Mouse (Mus musculus) forebrain, postnatal 0 days (tissue): ENCODE measurements around the gene Tbc1d16. TPM values are rescaled to one million over a fixed set of nuclear protein-coding genes. Genes with fewer than 3 reads are reported as not detected.

Experiments
- ATAC-seq: fragments of 200-750 bp; cut with Nextera tagmentation; 2 replicates; pipeline ENCODE4 v1.8.0; 2017; ENCODE audit warnings: mild to moderate bottlenecking, moderate library complexity
- DNase-seq: peaks from one replicate; pipeline ENCODE4 v3.0.0-alpha.2; 2015
- H3K27ac ChIP-seq: fragments of 300-500 bp; sonication (generic); 2 replicates; pipeline ENCODE4 v1.5.1; 2014; ENCODE audit warnings: low read depth, mild to moderate bottlenecking, antibody characterized with exemption, low read length, moderate library complexity, mixed read lengths
- H3K27me3 ChIP-seq: fragments of 300-500 bp; sonication (generic); 2 replicates; pipeline ENCODE4 v1.6.1; 2014; ENCODE audit warnings: mild to moderate bottlenecking, low read length, mixed read lengths; ENCODE audit not compliant: insufficient read depth
- H3K36me3 ChIP-seq: fragments of 300-500 bp; sonication (generic); 2 replicates; pipeline ENCODE4 v1.6.1; 2014; ENCODE audit warnings: mild to moderate bottlenecking, moderate library complexity; ENCODE audit not compliant: insufficient read depth
- H3K4me1 ChIP-seq: fragments of 300-500 bp; sonication (generic); 2 replicates; pipeline ENCODE4 v1.6.1; 2014; ENCODE audit warnings: antibody characterized with exemption; ENCODE audit not compliant: insufficient read depth
- H3K4me2 ChIP-seq: fragments of 300-500 bp; sonication (generic); 2 replicates; pipeline ENCODE4 v1.6.1; 2014; ENCODE audit warnings: low read depth, mild to moderate bottlenecking, moderate library complexity
- H3K4me3 ChIP-seq: fragments of 300-500 bp; sonication (generic); 2 replicates; pipeline ENCODE4 v1.5.1; 2014; ENCODE audit warnings: low read depth, low read length, mixed read lengths
- H3K9ac ChIP-seq: fragments of 300-500 bp; sonication (generic); 2 replicates; pipeline ENCODE4 v1.6.1; 2014; ENCODE audit warnings: mild to moderate bottlenecking
- H3K9me3 ChIP-seq: fragments of 300-500 bp; sonication (generic); 2 replicates; pipeline ENCODE4 v1.6.1; 2016; ENCODE audit warnings: low read length
- CTCF ChIP-seq: sonication (generic); IDR thresholded peaks from 2 replicates; pipeline ENCODE4 v1.5.1; 2016; ENCODE audit warnings: antibody characterized with exemption, control low read depth, low read depth
- WGBS: fragments of 180-500 bp; shearing (Covaris S2); extraction: QIAGEN DNeasy Blood & Tissue Kit; methylation state at CpG from one replicate; pipeline ENCODE4 v1.1.7; 2014; 5-methylcytosine and 5-hydroxymethylcytosine counted together
- polyA plus RNA-seq: library from polyadenylated mRNA; unstranded; fragments of >200 nt; fragmentation: Nextera tagmentation; extraction: Ambion mirVana; gene quantifications from 2 replicates; pipeline ENCODE4 v1.2.1, GENCODE M21; 2015
- total RNA-seq: library from RNA; depleted of rRNA; stranded (reverse); fragments of >200 nt; gene quantifications from 2 replicates; pipeline ENCODE4 v1.2.3, GENCODE M21; 2014

Tbc1d16 gene
- total and polyA plus RNA-seq, 2 experiments from 2014 or later = 60.4 to 153 TPM

DNA sequence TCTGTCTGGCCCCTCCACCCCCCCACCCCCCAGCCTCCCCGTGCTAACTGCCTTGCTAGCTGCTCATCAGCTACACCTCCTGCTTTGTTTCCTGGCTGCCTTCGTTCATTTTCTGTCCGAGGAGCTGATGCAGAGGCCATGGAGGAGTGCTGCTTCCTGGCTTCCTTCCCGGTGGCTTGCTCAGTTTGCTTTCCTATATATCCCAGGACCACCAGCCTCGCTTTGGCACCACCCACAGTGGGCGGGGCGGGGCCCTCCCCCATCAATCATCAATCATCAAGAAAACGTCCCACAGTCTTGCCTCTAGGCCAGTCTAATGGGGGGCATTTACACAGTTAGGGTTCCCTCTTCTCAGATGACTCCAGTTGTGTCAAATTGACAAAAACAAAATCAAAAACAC is 8.1 kb upstream of the Tbc1d16 start:
- WGBS = 44% methylated on average over 8 of the region's 8 CpGs
- Histone ChIP-seq H3K27me3 (no peaks in the 10 kb centered on the region), H3K9me3 (no peaks in the 10 kb centered on the region), H3K9ac (no peak overlapping the region), H3K4me2 (no peak overlapping the region), H3K36me3 (peaks cover 7% of the 10 kb centered on the region), H3K4me1 (no peaks in the 10 kb centered on the region; the same call in 1 of the 2 replicates), H3K27ac (no peak overlapping the region), H3K4me3 (no peak overlapping the region)
- TF ChIP-seq CTCF = no peak
- ATAC-seq (no peak), DNase-seq (no peak)

DNA sequence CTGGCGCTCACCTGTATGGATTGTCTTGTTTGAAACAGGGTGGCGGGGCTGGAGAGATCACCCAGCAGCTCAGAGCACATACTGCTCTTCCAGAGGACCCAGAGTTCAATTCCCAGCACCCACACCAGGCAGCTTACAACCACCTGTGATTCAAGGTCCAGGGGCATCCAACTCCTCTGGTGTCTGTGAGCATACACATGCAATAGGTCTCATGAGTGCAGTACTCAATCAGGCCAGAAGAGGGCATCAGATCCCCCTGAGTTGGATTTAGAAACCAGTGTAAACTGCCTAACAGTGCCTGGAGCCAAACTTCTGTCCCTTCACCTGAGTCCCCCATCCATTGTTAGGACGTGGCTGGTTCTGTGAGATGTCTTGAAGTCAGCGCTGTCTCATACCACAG is 7.3 kb upstream of the Tbc1d16 start:
- WGBS = 80% methylated on average over 4 of the region's 4 CpGs
- no peak for ATAC-seq

DNA sequence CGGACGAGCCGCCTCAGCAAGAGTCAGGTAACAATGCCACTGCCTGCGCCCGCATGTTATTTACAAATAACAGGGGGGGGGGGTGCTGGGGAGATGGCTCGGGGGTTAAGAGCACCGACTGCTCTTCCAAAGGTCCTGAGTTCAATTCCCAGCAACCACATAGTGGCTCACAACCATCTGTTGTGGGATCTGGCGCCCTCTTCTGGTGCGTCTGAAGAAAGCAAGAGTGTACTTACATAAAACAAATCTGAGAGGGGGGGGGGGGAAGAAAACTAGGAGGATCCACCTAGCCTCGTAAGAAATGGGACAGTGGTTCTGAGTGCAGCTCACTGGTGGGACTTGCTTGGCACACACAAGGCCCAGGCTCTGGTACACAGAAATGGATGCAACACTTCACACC is 6.5 kb upstream of the Tbc1d16 start:
- DNase-seq = no peak
- Histone ChIP-seq H3K27ac (no peak overlapping the region), H3K4me1 (peaks cover 3% of the 10 kb centered on the region; the same call in 1 of the 2 replicates), H3K4me2 (no peak overlapping the region), H3K36me3 (0 out of 2 replicates have a peak, but pooled peaks cover 1% of the 10 kb centered on the region), H3K9ac (no peak overlapping the region), H3K27me3 (no peaks in the 10 kb centered on the region), H3K4me3 (no peak overlapping the region), H3K9me3 (no peaks in the 10 kb centered on the region)
- TF ChIP-seq CTCF = no peak
- 95% methylated on average over 10 of the region's 10 CpGs for WGBS
- ATAC-seq = no peak

More for the DNA sequence above, 7.3 kb upstream of the Tbc1d16 start:
- no peaks in the 10 kb centered on the region; the same call in 1 of the 2 replicates for H3K4me1 ChIP-seq
- no peak overlapping the region for H3K4me3 ChIP-seq
- H3K36me3 ChIP-seq = peaks cover 7% of the 10 kb centered on the region; the same call in 1 of the 2 replicates
- peak; percentile 72 for DNase-seq
- H3K9me3 ChIP-seq = no peaks in the 10 kb centered on the region
- H3K4me2 ChIP-seq = no peak overlapping the region
- H3K27ac ChIP-seq = no peak overlapping the region
- H3K27me3 ChIP-seq = no peaks in the 10 kb centered on the region
- H3K9ac ChIP-seq = no peak overlapping the region
- TF ChIP-seq CTCF = peak; percentile 73

- H3K4me2 ChIP-seq = peak overlapping the region; percentile 97
- peak; percentile 88 for DNase-seq
- 1% methylated on average over 34 of the region's 34 CpGs for WGBS
- H3K27me3 ChIP-seq = no peaks in the 10 kb centered on the region
- peak overlapping the region; percentile 64 for H3K27ac ChIP-seq
- H3K4me1 ChIP-seq = peaks cover 32% of the 10 kb centered on the region
- H3K9me3 ChIP-seq = no peaks in the 10 kb centered on the region
- TF ChIP-seq CTCF = no peak
- H3K36me3 ChIP-seq = no peaks in the 10 kb centered on the region
- H3K9ac ChIP-seq = peak overlapping the region; percentile 77
- peak overlapping the region; percentile 73 for H3K4me3 ChIP-seq
- ATAC-seq = peak; percentile 94
These were observed 737 bp upstream of the Tbc1d16 start for GRCm38 (mm10) chr11:119228846-119229626.

GRCm38 (mm10) chr11:119227591-119227990 is 708 bp downstream of the Tbc1d16 start:
- ATAC-seq (no peak), DNase-seq (no peak)
- Histone ChIP-seq H3K4me3 (peak overlapping the region; percentile 73), H3K4me2 (peak overlapping the region; percentile 97), H3K27ac (peak overlapping the region; percentile 64; the same call in 1 of the 2 replicates), H3K4me1 (peaks cover 32% of the 10 kb centered on the region), H3K9ac (peak overlapping the region; percentile 77), H3K9me3 (no peaks in the 10 kb centered on the region), H3K36me3 (no peaks in the 10 kb centered on the region), H3K27me3 (no peaks in the 10 kb centered on the region)
- TF ChIP-seq CTCF = no peak
- 1% methylated on average over 12 of the region's 12 CpGs for WGBS

GRCm38 (mm10) chr11:119225634-119226033 is 2.7 kb downstream of the Tbc1d16 start:
- DNase-seq (no peak), ATAC-seq (no peak)
- Histone ChIP-seq H3K27ac (no peak overlapping the region), H3K9ac (no peak overlapping the region), H3K4me2 (no peak overlapping the region), H3K4me1 (peaks cover 33% of the 10 kb centered on the region), H3K4me3 (no peak overlapping the region), H3K36me3 (no peaks in the 10 kb centered on the region), H3K27me3 (no peaks in the 10 kb centered on the region), H3K9me3 (no peaks in the 10 kb centered on the region)
- no peak for TF ChIP-seq CTCF
- WGBS = 75% methylated on average over 9 of the region's 9 CpGs

- Histone ChIP-seq H3K9ac (no peak overlapping the region), H3K4me1 (peaks cover 39% of the 10 kb centered on the region)
These were observed 3.4 kb downstream of the Tbc1d16 start for GRCm38 (mm10) chr11:119224926-119225325.

More at GRCm38 (mm10) chr11:119224926-119225325, 3.4 kb downstream of the Tbc1d16 start:
- DNase-seq (no peak), ATAC-seq (no peak)
- no peak overlapping the region for H3K4me2 ChIP-seq
- no peak for TF ChIP-seq CTCF
- no peak overlapping the region for H3K4me3 ChIP-seq
- H3K36me3 ChIP-seq = no peaks in the 10 kb centered on the region
- no peaks in the 10 kb centered on the region for H3K27me3 ChIP-seq
- H3K27ac ChIP-seq = no peak overlapping the region
- H3K9me3 ChIP-seq = no peaks in the 10 kb centered on the region
- 82% methylated on average over 6 of the region's 6 CpGs for WGBS
